Mouse (Mus musculus): ENCODE measurements around the gene Ppp4r3a. TPM values are rescaled to one million over a fixed set of nuclear protein-coding genes. Genes with fewer than 3 reads are reported as not detected.

Gene Ppp4r3a
- polyA plus RNA-seq, 1 experiment from 2014 or later: 27.0 TPM

- no peak overlapping the region for H3K4me3 ChIP-seq
- H3K4me1 ChIP-seq (replicated peaks): peaks cover 51% of the 10 kb centered on the region
- WGBS: 27% methylated on average over 10 of the region's 10 CpGs
- no peaks in the 10 kb centered on the region for H3K27me3 ChIP-seq
- H3K36me3 ChIP-seq: no peaks in the 10 kb centered on the region
- H3K9ac ChIP-seq: no peak overlapping the region
- no peak overlapping the region; the same call in 1 of the 2 replicates for H3K4me2 ChIP-seq
- H3K27ac ChIP-seq (replicated peaks): no peak overlapping the region
- H3K9me3 ChIP-seq: no peaks in the 10 kb centered on the region
- ATAC-seq (ENCODE audit: low FRiP score, low read depth): no peak; the same call in 1 of the 2 replicates
Observed at GRCm38 (mm10) chr12:101007968-101008481, 75.5 kb downstream of the Ppp4r3a start.

GRCm38 (mm10) chr12:101007427-101007826 lies 76.1 kb downstream of the Ppp4r3a start:
- H3K27me3 ChIP-seq: no peaks in the 10 kb centered on the region
- H3K4me2 ChIP-seq: no peak overlapping the region
- ATAC-seq (ENCODE audit: low FRiP score, low read depth): no peak
- H3K9me3 ChIP-seq: no peaks in the 10 kb centered on the region
- no peak overlapping the region for H3K4me3 ChIP-seq
- peaks cover 48% of the 10 kb centered on the region for H3K4me1 ChIP-seq (replicated peaks)
- H3K27ac ChIP-seq (replicated peaks): no peak overlapping the region
- H3K36me3 ChIP-seq: no peaks in the 10 kb centered on the region
- WGBS: 80% methylated on average over 9 of the region's 9 CpGs
- no peak overlapping the region for H3K9ac ChIP-seq

GRCm38 (mm10) chr12:101005665-101006420 lies 77.7 kb downstream of the Ppp4r3a start:
- no peak overlapping the region for H3K4me3 ChIP-seq
- no peak overlapping the region for H3K4me2 ChIP-seq
- no peak for ATAC-seq (ENCODE audit: low FRiP score, low read depth)
- H3K27ac ChIP-seq (replicated peaks): peak overlapping the region; percentile 36; the same call in 1 of the 2 replicates
- no peak overlapping the region for H3K9ac ChIP-seq
- no peaks in the 10 kb centered on the region for H3K27me3 ChIP-seq
- H3K4me1 ChIP-seq (replicated peaks): peaks cover 45% of the 10 kb centered on the region
- H3K36me3 ChIP-seq: no peaks in the 10 kb centered on the region
- no peaks in the 10 kb centered on the region for H3K9me3 ChIP-seq
- 82% methylated on average over 12 of the region's 12 CpGs for WGBS

- no peak overlapping the region for H3K9ac ChIP-seq
- no peaks in the 10 kb centered on the region for H3K36me3 ChIP-seq
- WGBS: 51% methylated on average over 5 of the region's 5 CpGs
- H3K27ac ChIP-seq (replicated peaks): peak overlapping the region; percentile 36; the same call in 1 of the 2 replicates
- H3K27me3 ChIP-seq: no peaks in the 10 kb centered on the region
- peak; percentile 39 for ATAC-seq (ENCODE audit: low FRiP score, low read depth)
- no peak overlapping the region for H3K4me2 ChIP-seq
- H3K4me3 ChIP-seq: no peak overlapping the region
- peaks cover 45% of the 10 kb centered on the region for H3K4me1 ChIP-seq (replicated peaks)
- no peaks in the 10 kb centered on the region for H3K9me3 ChIP-seq
Observed at GRCm38 (mm10) chr12:101004982-101005381, 78.5 kb downstream of the Ppp4r3a start.

GRCm38 (mm10) chr12:101002801-101003513 lies 80.5 kb downstream of the Ppp4r3a start:
- WGBS: 56% methylated on average over 4 of the region's 4 CpGs
- peaks cover 51% of the 10 kb centered on the region for H3K4me1 ChIP-seq (replicated peaks)
- ATAC-seq (ENCODE audit: low FRiP score, low read depth): no peak
- no peaks in the 10 kb centered on the region for H3K36me3 ChIP-seq
- no peak overlapping the region for H3K4me3 ChIP-seq
- no peak overlapping the region for H3K4me2 ChIP-seq
- no peaks in the 10 kb centered on the region for H3K9me3 ChIP-seq
- no peak overlapping the region for H3K27ac ChIP-seq (replicated peaks)
- no peak overlapping the region for H3K9ac ChIP-seq
- H3K27me3 ChIP-seq: no peaks in the 10 kb centered on the region

- Histone ChIP-seq H3K9me3 (no peaks in the 10 kb centered on the region), H3K4me1 (replicated peaks) (peaks cover 54% of the 10 kb centered on the region), H3K27me3 (no peaks in the 10 kb centered on the region), H3K36me3 (no peaks in the 10 kb centered on the region), H3K27ac (replicated peaks) (no peak overlapping the region), H3K4me3 (no peak overlapping the region), H3K9ac (no peak overlapping the region), H3K4me2 (no peak overlapping the region)
- ATAC-seq (ENCODE audit: low FRiP score, low read depth): no peak
- WGBS: 47% methylated on average over 7 of the region's 7 CpGs
Observed at GRCm38 (mm10) chr12:100999061-100999954, 84.2 kb downstream of the Ppp4r3a start.

- H3K27me3 ChIP-seq: no peaks in the 10 kb centered on the region
- 47% methylated on average over 8 of the region's 8 CpGs for WGBS
- no peak overlapping the region for H3K4me2 ChIP-seq
- peaks cover 47% of the 10 kb centered on the region for H3K4me1 ChIP-seq (replicated peaks)
- no peak overlapping the region for H3K27ac ChIP-seq (replicated peaks)
- no peak overlapping the region for H3K9ac ChIP-seq
- H3K36me3 ChIP-seq: no peaks in the 10 kb centered on the region
- H3K9me3 ChIP-seq: no peaks in the 10 kb centered on the region
- no peak for ATAC-seq (ENCODE audit: low FRiP score, low read depth)
- no peak overlapping the region for H3K4me3 ChIP-seq
Observed at GRCm38 (mm10) chr12:100998564-100998962, 84.9 kb downstream of the Ppp4r3a start.

GRCm38 (mm10) chr12:100997830-100998563 lies 85.5 kb downstream of the Ppp4r3a start:
- H3K4me3 ChIP-seq: no peak overlapping the region
- H3K27me3 ChIP-seq: no peaks in the 10 kb centered on the region
- no peak overlapping the region for H3K9ac ChIP-seq
- no peaks in the 10 kb centered on the region for H3K36me3 ChIP-seq
- WGBS: 30% methylated on average over 10 of the region's 10 CpGs
- ATAC-seq (ENCODE audit: low FRiP score, low read depth): no peak
- H3K4me2 ChIP-seq: no peak overlapping the region
- peaks cover 45% of the 10 kb centered on the region for H3K4me1 ChIP-seq (replicated peaks)
- H3K27ac ChIP-seq (replicated peaks): no peak overlapping the region
- H3K9me3 ChIP-seq: no peaks in the 10 kb centered on the region

- H3K36me3 ChIP-seq: no peaks in the 10 kb centered on the region
- H3K4me2 ChIP-seq: no peak overlapping the region
- no peaks in the 10 kb centered on the region for H3K27me3 ChIP-seq
- H3K27ac ChIP-seq (replicated peaks): 0 out of 2 replicates have a peak overlapping the region, but pooled peaks have one; percentile 21
- H3K4me3 ChIP-seq: no peak overlapping the region
- H3K4me1 ChIP-seq (replicated peaks): peaks cover 43% of the 10 kb centered on the region
- H3K9me3 ChIP-seq: no peaks in the 10 kb centered on the region
- no peak for ATAC-seq (ENCODE audit: low FRiP score, low read depth)
- WGBS: 33% methylated on average over 5 of the region's 5 CpGs
- no peak overlapping the region for H3K9ac ChIP-seq
Observed at GRCm38 (mm10) chr12:100996378-100996898, 87.1 kb downstream of the Ppp4r3a start.

GRCm38 (mm10) chr12:100995607-100996377 lies 87.7 kb downstream of the Ppp4r3a start:
- no peaks in the 10 kb centered on the region for H3K27me3 ChIP-seq
- H3K4me2 ChIP-seq: no peak overlapping the region
- H3K9ac ChIP-seq: no peak overlapping the region
- no peaks in the 10 kb centered on the region for H3K36me3 ChIP-seq
- no peaks in the 10 kb centered on the region for H3K9me3 ChIP-seq
- no peak for ATAC-seq (ENCODE audit: low FRiP score, low read depth)
- no peak overlapping the region for H3K4me3 ChIP-seq
- H3K27ac ChIP-seq (replicated peaks): 0 out of 2 replicates have a peak overlapping the region, but pooled peaks have one; percentile 21
- 40% methylated on average over 16 of the region's 16 CpGs for WGBS
- peaks cover 46% of the 10 kb centered on the region for H3K4me1 ChIP-seq (replicated peaks)
